ENCODE assay signal across 20 mouse cellular contexts in genomic region chr15:77323226-77323625, GRCm38 (mm10).
"Had no signal": no experiment of that assay in that cellular context is flagged by ENCODE, and none has a peak within 500 bp of the region (broad histone marks: within the 10 kb centered on the region; RNA-seq: fewer than 3 reads in every experiment).

No protein-coding gene starts in this region.

- H3K27ac ChIP-seq: layer of hippocampus, adult 2 months; limb, embryonic 10.5 days; limb, embryonic 13.5 days; liver, embryonic 14.5 days; macrophage; midbrain, embryonic 12.5 days; midbrain, embryonic 15.5 days; neural tube, embryonic 12.5 days; neural tube, embryonic 15.5 days; stomach, postnatal 0 days had no signal

- H3K36me3 ChIP-seq: limb, embryonic 10.5 days; limb, embryonic 13.5 days; midbrain, embryonic 12.5 days; midbrain, embryonic 15.5 days; neural tube, embryonic 12.5 days; neural tube, embryonic 15.5 days had no signal

- H3K4me2 ChIP-seq: limb, embryonic 13.5 days; lung, embryonic 14.5 days; midbrain, embryonic 12.5 days; midbrain, embryonic 15.5 days; neural tube, embryonic 12.5 days; neural tube, embryonic 15.5 days had no signal

- DNase-seq: kidney, adult 11 months; kidney, adult 9 months; kidney, postnatal 14 days; layer of hippocampus, adult 9-11 months; liver; liver, postnatal 0 days; lung, embryonic 14.5 days; thymus, adult 2 months; thymus, postnatal 14 days had no signal

- H3K9me3 ChIP-seq: limb, embryonic 10.5 days; limb, embryonic 13.5 days; midbrain, embryonic 12.5 days; midbrain, embryonic 15.5 days; neural tube, embryonic 12.5 days; neural tube, embryonic 15.5 days had no signal

- H3K27me3 ChIP-seq: limb, embryonic 13.5 days; midbrain, embryonic 15.5 days; neural tube, embryonic 12.5 days; neural tube, embryonic 15.5 days had no signal

- ATAC-seq: liver, postnatal 0 days; lung, postnatal 0 days; midbrain, embryonic 15.5 days had no signal

- H3K9ac ChIP-seq: limb, embryonic 13.5 days; liver, embryonic 14.5 days; liver, postnatal 0 days; lung, embryonic 14.5 days; midbrain, embryonic 12.5 days; midbrain, embryonic 15.5 days; neural tube, embryonic 12.5 days; neural tube, embryonic 15.5 days had no signal

- H3K4me3 ChIP-seq: layer of hippocampus, adult 2 months; limb, embryonic 10.5 days; limb, embryonic 13.5 days; midbrain, embryonic 12.5 days; midbrain, embryonic 15.5 days; neural tube, embryonic 12.5 days; neural tube, embryonic 15.5 days had no signal

- H3K4me1 ChIP-seq: limb, embryonic 13.5 days; midbrain, embryonic 12.5 days; midbrain, embryonic 15.5 days; neural tube, embryonic 12.5 days; neural tube, embryonic 15.5 days had no signal
